Mouse (Mus musculus) limb, embryonic 11.5 days (tissue): ENCODE measurements around the gene Akr1c13. TPM values are rescaled to one million over a fixed set of nuclear protein-coding genes. Genes with fewer than 3 reads are reported as not detected.

ENCODE experiments used
- ATAC-seq: fragments of 200-750 bp; cut with Nextera tagmentation; 2 replicates; pipeline ENCODE4 v1.8.0; 2017; ENCODE audit warnings: low read depth; ENCODE audit not compliant: insufficient number of reproducible peaks, low FRiP score, low TSS enrichment
- DNase-seq: peaks from one replicate; pipeline ENCODE4 v3.0.0-alpha.2; 2015; ENCODE audit warnings: low spot score
- H3K27ac ChIP-seq: fragments of 300-500 bp; sonication (generic); replicated peaks from 2 replicates; pipeline ENCODE4 v1.5.1; 2014; ENCODE audit warnings: low read depth, mild to moderate bottlenecking, low read length
- H3K27me3 ChIP-seq: fragments of 300-500 bp; sonication (generic); 2 replicates; pipeline ENCODE4 v1.6.1; 2014; ENCODE audit warnings: mild to moderate bottlenecking, low read length, mixed read lengths; ENCODE audit not compliant: control insufficient read depth, insufficient read depth
- H3K36me3 ChIP-seq: fragments of 300-500 bp; sonication (generic); 2 replicates; pipeline ENCODE4 v1.6.1; 2014; ENCODE audit warnings: mild to moderate bottlenecking, low read length, moderate library complexity, mixed read lengths; ENCODE audit not compliant: control insufficient read depth, insufficient read depth
- H3K4me1 ChIP-seq: fragments of 300-500 bp; sonication (generic); 2 replicates; pipeline ENCODE4 v1.6.1; 2014; ENCODE audit warnings: low read length, mixed read lengths; ENCODE audit not compliant: control insufficient read depth, insufficient read depth
- H3K4me2 ChIP-seq: fragments of 300-500 bp; sonication (generic); 2 replicates; pipeline ENCODE4 v1.6.1; 2014; ENCODE audit warnings: low read depth, mild to moderate bottlenecking, moderate library complexity; ENCODE audit not compliant: severe bottlenecking
- H3K4me3 ChIP-seq: fragments of 300-500 bp; sonication (generic); 2 replicates; pipeline ENCODE4 v1.5.1; 2014; ENCODE audit warnings: low read depth, low read length
- H3K9ac ChIP-seq: fragments of 300-500 bp; sonication (generic); 2 replicates; pipeline ENCODE4 v1.6.1; 2014; ENCODE audit warnings: mild to moderate bottlenecking, low read length
- H3K9me3 ChIP-seq: fragments of 300-500 bp; sonication (generic); 2 replicates; pipeline ENCODE4 v1.6.1; 2016; ENCODE audit warnings: low read length; ENCODE audit not compliant: control insufficient read depth
- WGBS: fragments of 180-500 bp; shearing (Covaris S2); extraction: QIAGEN DNeasy Blood & Tissue Kit; methylation state at CpG from one replicate; pipeline ENCODE4 v1.1.7; 2014; 5-methylcytosine and 5-hydroxymethylcytosine counted together
- polyA plus RNA-seq: library from polyadenylated mRNA; unstranded; fragments of >200 nt; fragmentation: Nextera tagmentation; extraction: Ambion mirVana; gene quantifications from 2 replicates; pipeline ENCODE4 v1.2.1, GENCODE M21; 2014

The Akr1c13 gene
- polyA plus RNA-seq, 1 experiment from 2014 or later = 1.2 TPM

DNA sequence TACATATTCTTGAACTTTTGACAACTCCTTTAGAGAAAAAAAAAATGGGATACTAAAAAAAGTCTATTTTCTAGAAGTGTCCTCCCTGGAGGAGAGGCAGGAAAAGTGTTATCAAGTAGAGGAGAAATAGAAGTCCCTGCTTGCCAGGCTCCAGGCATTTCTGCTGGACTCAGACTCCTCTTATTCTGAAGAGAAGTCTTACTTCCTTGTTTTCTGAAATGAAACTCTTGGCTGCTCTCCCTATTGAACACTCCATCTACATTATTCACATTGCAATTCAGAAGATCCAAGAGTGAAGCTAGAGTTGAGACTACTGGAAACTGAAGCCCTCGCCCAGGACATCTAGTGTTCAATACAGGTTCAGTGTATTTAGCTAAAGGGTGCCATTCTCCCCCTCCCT lies 37.5 kb downstream of the Akr1c13 start, which contains the start of gene Akr1c19:
Gene Akr1c19 (plus strand): TSS at position 260 of the 400 bp plus-strand sequence.
- WGBS = 81% methylated on average over 1 of the region's 1 CpGs
- Histone ChIP-seq H3K4me1 (no peaks in the 10 kb centered on the region), H3K9ac (no peak within 1 kb of the TSS), H3K36me3 (no peaks in the 10 kb centered on the region), H3K4me2 (no peak within 1 kb of the TSS), H3K9me3 (no peaks in the 10 kb centered on the region), H3K4me3 (no peak within 1 kb of the TSS), H3K27ac (no peak within 1 kb of the TSS), H3K27me3 (no peaks in the 10 kb centered on the region)
- ATAC-seq (no peak), DNase-seq (no peak)

DNA sequence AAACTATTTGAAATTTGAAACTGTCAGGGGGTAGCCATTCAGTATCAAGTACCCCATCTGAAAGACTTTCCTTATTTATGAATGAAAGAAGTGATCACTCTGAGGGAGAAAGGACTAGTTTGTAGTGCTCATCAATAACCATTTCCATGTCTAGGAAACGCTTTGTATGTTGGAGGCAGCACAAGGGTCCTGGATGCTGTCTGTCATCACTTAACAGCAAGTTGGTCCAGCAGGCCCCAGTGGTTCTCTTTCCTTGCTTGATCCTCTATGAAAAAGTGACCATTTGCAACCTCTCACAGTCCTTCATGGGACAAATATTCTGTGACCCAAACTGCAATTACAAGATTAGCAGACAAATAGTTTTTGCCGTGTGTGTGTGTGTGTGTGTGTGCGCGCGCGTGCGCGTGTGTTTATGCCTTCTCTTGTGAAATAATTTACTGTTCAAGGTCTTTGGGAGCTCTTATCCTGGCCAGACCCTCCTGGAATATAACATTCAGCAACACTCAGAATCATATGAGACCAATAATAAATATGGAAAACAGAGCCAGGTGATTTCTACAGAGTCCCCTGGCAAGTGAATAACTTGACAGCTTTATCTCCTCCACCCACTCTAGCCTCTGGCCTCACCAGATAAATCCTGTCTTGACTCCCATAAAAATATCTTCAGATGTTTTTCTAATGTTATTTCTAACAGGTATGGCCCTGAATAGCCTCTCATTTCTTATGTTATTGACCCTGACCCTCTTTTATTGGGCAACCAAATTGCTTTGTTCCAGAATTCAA lies 40.1 kb downstream of the Akr1c13 start:
- no peaks in the 10 kb centered on the region for H3K4me1 ChIP-seq
- WGBS = 71% methylated on average over 8 of the region's 8 CpGs
- DNase-seq (peak; percentile 33), ATAC-seq (peak; percentile 79; the same call in 1 of the 2 replicates)
- H3K36me3 ChIP-seq = no peaks in the 10 kb centered on the region
- no peak overlapping the region for H3K4me2 ChIP-seq
- H3K9ac ChIP-seq = no peak overlapping the region
- no peaks in the 10 kb centered on the region for H3K9me3 ChIP-seq
- H3K4me3 ChIP-seq = no peak overlapping the region
- no peak overlapping the region for H3K27ac ChIP-seq
- H3K27me3 ChIP-seq = no peaks in the 10 kb centered on the region

- Histone ChIP-seq H3K4me1 (no peaks in the 10 kb centered on the region), H3K27me3 (no peaks in the 10 kb centered on the region), H3K4me2 (no peak overlapping the region), H3K36me3 (no peaks in the 10 kb centered on the region), H3K27ac (no peak overlapping the region), H3K9me3 (no peaks in the 10 kb centered on the region), H3K9ac (no peak overlapping the region), H3K4me3 (no peak overlapping the region)
- DNase-seq (no peak), ATAC-seq (no peak)
- WGBS = 82% methylated on average over 1 of the region's 1 CpGs
Observed at GRCm38 (mm10) chr13:4233135-4233534, 42.2 kb downstream of the Akr1c13 start.

DNA sequence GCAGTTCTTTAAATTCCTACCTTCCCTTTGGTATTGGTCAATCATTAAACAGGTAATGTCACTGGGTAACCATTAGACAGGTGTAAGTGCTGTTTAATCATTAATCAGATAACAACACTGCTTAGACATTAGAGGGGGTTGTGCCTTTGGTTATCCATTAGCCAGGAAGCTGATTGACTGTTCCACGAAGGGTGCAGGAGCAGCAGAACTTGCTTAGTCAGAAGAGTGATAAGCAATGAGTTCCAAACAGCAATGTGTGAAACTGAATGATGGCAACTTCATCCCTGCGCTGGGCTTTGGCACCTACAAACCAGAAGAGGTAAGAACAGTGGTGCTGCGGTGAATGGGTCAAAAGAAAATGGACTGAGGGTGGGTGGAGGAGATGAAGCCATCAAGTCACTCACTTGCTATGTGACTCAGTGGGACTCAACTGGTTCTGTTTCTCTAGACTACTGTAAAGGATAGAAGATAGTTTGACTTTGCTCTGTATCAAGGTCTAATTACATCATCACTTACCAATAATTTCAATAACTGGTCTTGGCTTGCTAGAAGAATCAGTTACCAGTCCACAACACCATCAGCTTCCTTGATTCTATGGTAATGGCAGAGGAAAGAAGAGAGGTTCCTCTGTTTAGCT lies 42.7 kb downstream of the Akr1c13 start:
- Histone ChIP-seq H3K27ac (no peak overlapping the region), H3K9me3 (no peaks in the 10 kb centered on the region), H3K4me3 (no peak overlapping the region), H3K27me3 (no peaks in the 10 kb centered on the region), H3K4me1 (no peaks in the 10 kb centered on the region), H3K4me2 (no peak overlapping the region), H3K36me3 (no peaks in the 10 kb centered on the region), H3K9ac (no peak overlapping the region)
- no peak for ATAC-seq
- 76% methylated on average over 3 of the region's 3 CpGs for WGBS
- DNase-seq = no peak

- WGBS = 3% methylated on average over 13 of the region's 13 CpGs
- Histone ChIP-seq H3K36me3 (no peaks in the 10 kb centered on the region), H3K4me3 (no peak overlapping the region), H3K4me2 (peak overlapping the region; percentile 39), H3K9me3 (no peaks in the 10 kb centered on the region), H3K9ac (peak overlapping the region; percentile 34), H3K27ac (no peak overlapping the region), H3K4me1 (no peaks in the 10 kb centered on the region), H3K27me3 (no peaks in the 10 kb centered on the region)
- DNase-seq (peak; percentile 85), ATAC-seq (peak; percentile 96)
Observed at GRCm38 (mm10) chr13:4244861-4245559, 54.1 kb downstream of the Akr1c13 start.

DNA sequence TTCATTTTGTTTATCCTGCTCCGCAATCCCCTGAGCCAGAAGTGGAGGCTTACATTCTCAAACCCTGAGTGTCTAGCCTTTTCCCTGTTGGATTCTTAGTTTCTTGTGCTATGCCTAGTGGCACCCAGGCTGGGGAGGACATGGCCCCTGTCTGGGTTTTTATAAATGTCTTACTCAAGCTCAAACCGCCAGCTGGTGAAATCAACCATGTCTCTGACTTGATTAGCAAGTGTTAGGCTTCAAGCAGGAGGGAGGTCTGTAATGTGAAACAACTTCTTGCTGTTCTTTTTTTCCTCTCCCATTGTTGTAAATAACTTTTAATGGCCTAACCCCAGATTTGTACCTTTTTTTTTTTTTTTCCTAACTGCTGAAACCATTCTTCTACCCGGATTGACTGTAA lies 58.4 kb downstream of the Akr1c13 start:
- Histone ChIP-seq H3K9me3 (no peaks in the 10 kb centered on the region), H3K27me3 (no peaks in the 10 kb centered on the region), H3K4me2 (no peak overlapping the region), H3K4me1 (no peaks in the 10 kb centered on the region), H3K9ac (no peak overlapping the region), H3K27ac (no peak overlapping the region), H3K36me3 (no peaks in the 10 kb centered on the region), H3K4me3 (no peak overlapping the region)
- 53% methylated on average over 3 of the region's 3 CpGs for WGBS
- ATAC-seq (no peak), DNase-seq (no peak)

Other genes starting within 250 kb of the Akr1c13 start
- not detected in 2 replicates for gene Ucn3, start 245.8 kb upstream of the Akr1c13 start, polyA plus RNA-seq
- 0.16 and 0.33 TPM in 2 replicates for gene Akr1c14, start 142.1 kb upstream of the Akr1c13 start, polyA plus RNA-seq
- gene Akr1c18, start 40.5 kb upstream of the Akr1c13 start, polyA plus RNA-seq = not detected in 2 replicates
- gene Akr1c19, start 37.5 kb downstream of the Akr1c13 start, polyA plus RNA-seq = 0.27 and 0.28 TPM in 2 replicates
- gene Akr1c12, start 88.3 kb downstream of the Akr1c13 start, polyA plus RNA-seq = 0.29 TPM in 1 of 2 replicates, not detected in the other
- not detected in 2 replicates for gene Akr1c6, start 243.2 kb downstream of the Akr1c13 start, polyA plus RNA-seq